Mouse (Mus musculus): ENCODE results near the gene Aacs. TPM values are rescaled to one million over a fixed set of nuclear protein-coding genes. Genes with fewer than 3 reads are reported as not detected.
A peak's percentile ranks its signal among the peaks of the same experiment; 100 is the strongest.
"Not testable (repeated sequence)": the region's sequence is repeated elsewhere in the genome, so short reads cannot be mapped to it uniquely, and the experiment has no call there.

Gene Aacs
- polyA plus RNA-seq, 1 experiment from 2014 or later: 62.2 TPM

- Histone ChIP-seq H3K36me3 (peaks cover 35% of the 10 kb centered on the region), H3K9ac (no peak overlapping the region), H3K27ac (no peak overlapping the region), H3K4me3 (no peak overlapping the region), H3K4me2 (replicated peaks) (no peak overlapping the region), H3K4me1 (peaks cover 20% of the 10 kb centered on the region), H3K27me3 (no peaks in the 10 kb centered on the region), H3K9me3 (replicated peaks) (no peaks in the 10 kb centered on the region)
- no peak for ATAC-seq (ENCODE audit: low FRiP score)
- WGBS: 88% methylated on average over 4 of the region's 4 CpGs
Measured at GRCm38 (mm10) chr5:125485031-125485778, 9.6 kb downstream of the Aacs start.

- no peak for ATAC-seq (ENCODE audit: low FRiP score)
- Histone ChIP-seq H3K36me3 (peaks cover 43% of the 10 kb centered on the region), H3K27me3 (no peaks in the 10 kb centered on the region), H3K4me3 (no peak overlapping the region), H3K9ac (no peak overlapping the region), H3K9me3 (replicated peaks) (no peaks in the 10 kb centered on the region), H3K4me1 (peaks cover 13% of the 10 kb centered on the region), H3K27ac (no peak overlapping the region), H3K4me2 (replicated peaks) (no peak overlapping the region)
- WGBS: 100% methylated on average over 1 of the region's 1 CpGs
Measured at GRCm38 (mm10) chr5:125486088-125486487, 10.5 kb downstream of the Aacs start.

GRCm38 (mm10) chr5:125487375-125488115 is 11.9 kb downstream of the Aacs start:
- H3K9ac ChIP-seq: no peak overlapping the region
- peak overlapping the region; percentile 71 for H3K27ac ChIP-seq
- no peak overlapping the region for H3K4me2 ChIP-seq (replicated peaks)
- no peaks in the 10 kb centered on the region for H3K9me3 ChIP-seq (replicated peaks)
- WGBS: 43% methylated on average over 11 of the region's 11 CpGs
- H3K36me3 ChIP-seq: peaks cover 49% of the 10 kb centered on the region
- H3K27me3 ChIP-seq: no peaks in the 10 kb centered on the region
- no peak overlapping the region for H3K4me3 ChIP-seq
- H3K4me1 ChIP-seq: peaks cover 13% of the 10 kb centered on the region
- peak; percentile 82 for ATAC-seq (ENCODE audit: low FRiP score)

GRCm38 (mm10) chr5:125488116-125488455 is 12.5 kb downstream of the Aacs start:
- Histone ChIP-seq H3K4me1 (peaks cover 13% of the 10 kb centered on the region), H3K9ac (no peak overlapping the region), H3K36me3 (peaks cover 49% of the 10 kb centered on the region), H3K9me3 (replicated peaks) (no peaks in the 10 kb centered on the region), H3K27ac (peak overlapping the region; percentile 71), H3K4me2 (replicated peaks) (no peak overlapping the region), H3K27me3 (no peaks in the 10 kb centered on the region), H3K4me3 (no peak overlapping the region)
- peak; percentile 51 for ATAC-seq (ENCODE audit: low FRiP score)
- WGBS: 64% methylated on average over 4 of the region's 4 CpGs

DNA sequence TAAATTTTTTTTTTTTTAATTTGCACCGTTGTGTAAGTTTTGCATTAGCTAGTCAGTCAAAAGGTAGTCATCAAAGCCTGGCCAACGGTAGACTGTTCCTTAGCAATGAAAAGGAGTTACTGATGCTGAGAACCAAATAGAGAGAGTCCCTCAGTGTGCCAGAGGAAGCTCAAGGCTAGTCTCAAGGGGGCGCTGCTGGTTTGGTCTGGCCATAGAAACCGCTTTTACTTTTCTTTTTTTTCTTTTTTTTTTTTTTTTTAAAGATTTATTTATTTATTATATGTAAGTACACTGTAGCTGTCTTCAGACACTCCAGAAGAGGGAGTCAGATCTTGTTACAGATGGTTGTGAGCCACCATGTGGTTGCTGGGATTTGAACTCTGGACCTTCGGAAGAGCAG is 13.3 kb downstream of the Aacs start:
- H3K4me2 ChIP-seq (replicated peaks); H3K9ac ChIP-seq; H3K27me3 ChIP-seq; H3K9me3 ChIP-seq (replicated peaks); ATAC-seq (ENCODE audit: low FRiP score); H3K4me3 ChIP-seq; H3K27ac ChIP-seq: not testable (repeated sequence)
- peaks cover 44% of the 10 kb centered on the region for H3K36me3 ChIP-seq
- H3K4me1 ChIP-seq: peaks cover 13% of the 10 kb centered on the region
- 88% methylated on average over 5 of the region's 5 CpGs for WGBS

DNA sequence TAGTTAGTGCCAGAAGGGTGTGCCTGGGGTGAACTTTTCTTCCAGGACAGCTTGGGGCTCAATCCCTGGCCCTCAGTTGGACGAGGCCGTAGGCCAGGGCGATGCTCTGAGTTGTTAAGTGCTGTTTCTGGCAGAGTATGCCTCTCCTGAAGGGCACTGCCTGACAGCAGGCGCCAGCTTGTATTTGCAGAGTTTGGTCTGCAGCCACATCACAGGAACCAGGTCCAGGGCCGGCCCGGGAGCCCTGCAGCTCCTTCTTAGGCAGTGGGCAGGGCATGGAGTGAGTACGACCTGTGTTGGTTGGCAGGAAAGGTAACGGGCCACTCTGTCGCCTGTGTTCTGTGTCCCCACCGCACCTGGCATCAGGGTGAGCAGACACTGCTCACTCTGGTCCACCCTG is 15.5 kb downstream of the Aacs start:
- no peak for ATAC-seq (ENCODE audit: low FRiP score)
- Histone ChIP-seq H3K9ac (no peak overlapping the region), H3K4me3 (no peak overlapping the region), H3K27me3 (no peaks in the 10 kb centered on the region), H3K27ac (no peak overlapping the region), H3K9me3 (replicated peaks) (no peaks in the 10 kb centered on the region), H3K4me2 (replicated peaks) (no peak overlapping the region), H3K36me3 (peaks cover 53% of the 10 kb centered on the region), H3K4me1 (peaks cover 13% of the 10 kb centered on the region)
- 92% methylated on average over 10 of the region's 10 CpGs for WGBS

DNA sequence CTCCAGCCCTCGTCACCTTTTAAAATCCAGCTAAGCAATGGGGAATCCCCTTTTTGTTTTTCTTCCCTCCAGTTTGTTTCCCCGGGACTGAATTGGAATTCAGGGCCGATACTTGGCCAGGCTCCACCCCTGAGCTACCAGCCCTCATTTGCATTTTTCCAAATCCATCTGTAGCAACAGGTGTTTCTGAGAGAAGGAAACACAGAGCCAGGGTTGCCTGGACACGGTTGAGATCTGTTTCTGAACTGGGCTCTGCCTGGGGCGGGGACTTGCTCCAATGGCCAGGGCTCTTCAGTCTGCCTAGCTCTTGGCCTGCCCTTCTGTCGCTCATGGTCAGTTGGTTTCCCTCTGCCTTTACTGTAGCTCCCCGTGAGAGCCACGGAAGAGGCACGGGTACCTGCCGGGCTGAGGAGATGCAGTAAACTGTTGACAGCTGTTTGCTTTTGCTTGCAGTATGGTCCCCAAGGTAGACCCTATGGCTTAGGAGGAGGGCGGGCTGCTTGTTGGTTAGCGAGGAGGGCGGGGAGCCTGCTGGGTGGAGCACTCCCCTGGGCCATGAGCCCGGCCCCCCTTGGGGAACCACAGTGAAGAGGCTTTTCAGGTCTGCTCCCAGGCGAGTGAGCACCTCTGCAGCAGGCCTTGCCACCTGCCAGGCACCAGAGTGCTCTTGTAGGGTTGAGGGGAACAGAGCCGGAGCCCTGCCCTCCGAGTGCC is 16.9 kb downstream of the Aacs start:
- WGBS: 58% methylated on average over 17 of the region's 17 CpGs
- Histone ChIP-seq H3K4me2 (replicated peaks) (no peak overlapping the region), H3K27ac (no peak overlapping the region), H3K9me3 (replicated peaks) (no peaks in the 10 kb centered on the region), H3K36me3 (peaks cover 50% of the 10 kb centered on the region), H3K4me1 (peaks cover 7% of the 10 kb centered on the region), H3K27me3 (no peaks in the 10 kb centered on the region), H3K9ac (no peak overlapping the region), H3K4me3 (no peak overlapping the region)
- no peak for ATAC-seq (ENCODE audit: low FRiP score)

- no peak overlapping the region for H3K9ac ChIP-seq
- H3K4me2 ChIP-seq (replicated peaks): no peak overlapping the region
- no peaks in the 10 kb centered on the region for H3K9me3 ChIP-seq (replicated peaks)
- 58% methylated on average over 5 of the region's 5 CpGs for WGBS
- no peak for ATAC-seq (ENCODE audit: low FRiP score)
- H3K4me1 ChIP-seq: peaks cover 4% of the 10 kb centered on the region
- no peak overlapping the region for H3K4me3 ChIP-seq
- no peak overlapping the region for H3K27ac ChIP-seq
- peaks cover 50% of the 10 kb centered on the region for H3K36me3 ChIP-seq
- no peaks in the 10 kb centered on the region for H3K27me3 ChIP-seq
Measured at GRCm38 (mm10) chr5:125493093-125493423, 17.4 kb downstream of the Aacs start.

DNA sequence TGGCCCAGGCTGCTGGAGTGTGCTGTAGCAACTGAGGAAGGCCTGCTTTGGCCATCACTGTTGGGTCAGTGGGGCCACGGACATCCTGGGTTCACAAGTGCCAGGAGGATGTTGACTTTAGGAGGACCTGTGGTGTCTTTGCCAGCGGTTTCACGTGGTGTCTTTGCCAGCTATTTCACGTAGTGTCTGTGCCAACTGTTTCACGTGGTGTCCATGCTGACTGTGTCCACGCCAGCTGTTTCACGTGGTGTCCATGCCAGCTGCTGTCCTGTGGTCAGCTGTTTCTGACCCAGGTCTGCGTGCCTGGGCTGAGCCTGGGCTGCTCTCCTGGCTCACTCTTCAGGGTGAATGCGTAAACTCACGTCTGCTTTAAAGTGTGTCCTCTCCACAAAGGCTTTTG is 20.0 kb downstream of the Aacs start:
- H3K27ac ChIP-seq: no peak overlapping the region
- no peaks in the 10 kb centered on the region for H3K9me3 ChIP-seq (replicated peaks)
- no peak for ATAC-seq (ENCODE audit: low FRiP score)
- no peak overlapping the region for H3K9ac ChIP-seq
- peaks cover 3% of the 10 kb centered on the region for H3K4me1 ChIP-seq
- H3K4me3 ChIP-seq: no peak overlapping the region
- no peak overlapping the region for H3K4me2 ChIP-seq (replicated peaks)
- no peaks in the 10 kb centered on the region for H3K27me3 ChIP-seq
- 90% methylated on average over 10 of the region's 10 CpGs for WGBS
- H3K36me3 ChIP-seq: peaks cover 48% of the 10 kb centered on the region

DNA sequence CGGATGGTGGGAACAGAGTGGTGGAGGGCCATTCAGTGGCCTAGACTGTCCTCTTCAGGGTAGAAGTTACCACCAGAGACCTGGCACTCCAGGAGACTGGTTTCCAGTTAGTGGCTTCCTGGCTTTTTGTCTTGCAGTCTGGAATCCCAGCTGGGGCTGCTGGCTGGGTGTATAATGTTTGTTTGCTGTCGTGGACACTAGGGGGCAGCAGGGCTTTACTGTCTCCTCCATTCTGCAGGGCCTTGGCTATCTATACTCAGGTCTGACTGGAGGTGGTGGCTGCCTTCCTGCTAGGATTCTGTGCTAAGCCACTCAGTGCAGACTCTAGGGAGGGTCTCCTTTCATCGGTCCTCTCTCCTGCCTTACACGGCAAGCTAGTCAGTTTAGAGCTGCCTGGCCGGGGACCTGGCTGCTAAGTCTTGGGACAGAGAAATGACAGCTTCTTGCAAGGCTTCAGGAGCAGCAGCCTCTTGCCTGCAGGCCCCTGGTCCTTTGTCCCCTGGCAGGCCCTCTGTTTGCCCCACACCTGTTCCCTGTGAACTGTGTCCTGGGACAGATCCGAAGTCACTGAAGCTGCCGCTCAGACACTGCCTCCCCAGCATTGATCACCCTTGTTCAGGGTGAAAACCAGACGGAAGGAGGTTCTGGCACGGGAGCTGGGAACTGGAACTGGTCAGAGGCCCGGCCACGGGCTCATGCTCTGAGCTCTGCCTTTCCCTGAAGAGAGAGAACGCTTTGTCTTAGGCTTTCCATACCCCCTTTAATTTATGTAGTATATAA is 22.4 kb downstream of the Aacs start:
- H3K4me2 ChIP-seq (replicated peaks): no peak overlapping the region
- 0 out of 2 replicates have a peak overlapping the region, but pooled peaks have one; percentile 40 for H3K27ac ChIP-seq
- H3K27me3 ChIP-seq: no peaks in the 10 kb centered on the region
- H3K9me3 ChIP-seq (replicated peaks): no peaks in the 10 kb centered on the region
- no peak overlapping the region for H3K4me3 ChIP-seq
- H3K36me3 ChIP-seq: peaks cover 32% of the 10 kb centered on the region
- ATAC-seq (ENCODE audit: low FRiP score): peak; percentile 71; the same call in 1 of the 2 replicates
- WGBS: 71% methylated on average over 12 of the region's 12 CpGs
- H3K4me1 ChIP-seq: peaks cover 8% of the 10 kb centered on the region
- no peak overlapping the region for H3K9ac ChIP-seq

DNA sequence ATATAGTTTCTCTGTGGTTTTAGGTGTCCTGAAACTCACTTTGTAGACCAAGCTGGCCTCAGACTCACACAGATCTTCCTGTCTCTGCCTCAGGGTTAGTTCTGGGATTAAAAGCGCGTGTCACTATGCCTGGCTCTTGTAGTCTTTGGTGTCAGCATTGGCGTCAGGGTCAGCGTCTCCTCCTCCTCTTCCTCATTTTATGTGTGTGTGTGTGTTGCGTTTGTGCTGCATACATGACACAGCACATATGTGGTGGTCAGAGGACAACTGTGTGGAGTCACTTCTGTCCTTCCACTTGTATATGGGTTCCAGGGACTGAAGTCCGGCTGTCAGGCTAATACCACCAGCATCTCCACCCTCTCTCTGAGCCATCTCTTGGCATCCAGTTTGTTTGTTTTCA is 25.9 kb downstream of the Aacs start:
- Histone ChIP-seq H3K4me2 (replicated peaks) (no peak overlapping the region), H3K4me1 (peaks cover 13% of the 10 kb centered on the region), H3K9ac (no peak overlapping the region), H3K36me3 (peaks cover 27% of the 10 kb centered on the region), H3K27ac (no peak overlapping the region), H3K27me3 (no peaks in the 10 kb centered on the region), H3K4me3 (no peak overlapping the region), H3K9me3 (replicated peaks) (no peaks in the 10 kb centered on the region)
- ATAC-seq (ENCODE audit: low FRiP score): no peak
- 89% methylated on average over 6 of the region's 6 CpGs for WGBS

- 0 out of 2 replicates have a peak overlapping the region, but pooled peaks have one; percentile 17 for H3K27ac ChIP-seq
- no peaks in the 10 kb centered on the region for H3K9me3 ChIP-seq (replicated peaks)
- H3K4me1 ChIP-seq: peaks cover 13% of the 10 kb centered on the region
- no peak overlapping the region for H3K4me3 ChIP-seq
- no peak overlapping the region for H3K4me2 ChIP-seq (replicated peaks)
- peaks cover 30% of the 10 kb centered on the region for H3K36me3 ChIP-seq
- 47% methylated on average over 3 of the region's 3 CpGs for WGBS
- H3K9ac ChIP-seq: no peak overlapping the region
- ATAC-seq (ENCODE audit: low FRiP score): no peak
- no peaks in the 10 kb centered on the region for H3K27me3 ChIP-seq
Measured at GRCm38 (mm10) chr5:125502186-125502585, 26.6 kb downstream of the Aacs start.
